Mouse (Mus musculus): ENCODE data around the gene Msmo1.

- no peak for TF ChIP-seq CTCF (IDR thresholded peaks at IDR 0.05; ENCODE audit: extremely low read depth, insufficient read depth, low read length)
- TF ChIP-seq POLR2A (IDR thresholded peaks at IDR 0.05; ENCODE audit: extremely low read depth, insufficient read depth, low read length) = no peak
Observed at GRCm38 (mm10) chr8:64767047-64767446, 33.5 kb upstream of the Msmo1 start.
